Mouse (Mus musculus): ENCODE data around the gene Mink1. TPM values are rescaled to one million over a fixed set of nuclear protein-coding genes. Genes with fewer than 3 reads are reported as not detected.
"Not testable (repeated sequence)": the region's sequence is repeated elsewhere in the genome, so short reads cannot be mapped to it uniquely, and the experiment has no call there.

Mink1 gene
- 15.1 and 17.2 TPM in 2 replicates for polyA plus RNA-seq (2016; fragmentation: Nextera tagmentation; extraction: Ambion mirVana)

DNA sequence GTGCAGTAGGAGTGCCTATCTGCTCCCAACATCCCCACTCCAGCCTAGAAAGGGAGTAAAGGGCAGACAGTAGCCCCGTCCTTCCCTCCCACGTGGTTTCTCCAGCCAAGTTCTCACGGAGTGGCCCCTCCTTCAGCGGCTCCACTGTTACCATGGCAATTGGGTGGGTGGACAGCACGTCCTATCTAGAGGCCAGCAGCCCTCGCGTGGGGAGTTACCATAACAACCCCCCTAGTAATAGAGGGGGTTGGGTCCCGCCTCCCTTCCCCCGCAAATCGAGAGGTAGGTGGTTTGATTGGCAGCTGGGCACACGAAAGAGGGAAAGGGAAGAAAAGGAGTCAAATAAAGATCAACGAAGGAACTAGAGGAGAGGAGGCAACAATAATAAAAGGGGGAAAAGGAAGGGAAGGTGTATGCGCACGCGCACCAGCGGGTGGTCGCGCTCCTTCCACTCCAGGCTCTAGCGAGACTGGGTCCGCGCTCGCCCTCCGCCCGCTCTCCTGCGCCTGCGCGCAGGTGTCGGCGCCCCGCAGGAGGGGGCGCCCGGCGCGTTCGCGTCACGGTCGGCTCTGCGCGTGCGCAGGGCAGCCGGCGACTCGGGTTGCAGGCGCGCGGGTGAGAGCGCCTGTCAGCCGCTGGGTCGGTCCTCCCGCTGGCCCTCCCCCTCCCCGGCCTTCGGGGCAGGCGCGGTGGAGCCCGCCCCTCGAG is at the start of gene Mink1:
TSS of gene Mink1 (plus strand) at position 595 of the 708 bp plus-strand sequence.
- under 1% methylated on average over 56 of the region's 57 CpGs for WGBS
- DNase-seq (ENCODE audit: low spot score), result peak; percentile 93
- Histone ChIP-seq H3K4me3 (peak within 1 kb of the TSS; percentile 93), H3K9me3 (replicated peaks) (no peaks in the 10 kb centered on the region), H3K36me3 (peaks cover 7% of the 10 kb centered on the region; the same call in 1 of the 2 replicates), H3K27me3 (ENCODE audit: low read depth, poor library complexity, severe bottlenecking) (no peaks in the 10 kb centered on the region), H3K4me1 (peaks cover 43% of the 10 kb centered on the region), H3K27ac (peak within 1 kb of the TSS; percentile 96)

- no peak overlapping the region for H3K27ac ChIP-seq
- no peak overlapping the region for H3K4me3 ChIP-seq
- H3K9me3 ChIP-seq (replicated peaks), result no peaks in the 10 kb centered on the region
- H3K27me3 ChIP-seq (ENCODE audit: low read depth, poor library complexity, severe bottlenecking), result peaks cover 17% of the 10 kb centered on the region; the same call in 1 of the 2 replicates
- no peak for DNase-seq (ENCODE audit: low spot score)
- H3K4me1 ChIP-seq, result peaks cover 17% of the 10 kb centered on the region
- H3K36me3 ChIP-seq, result no peaks in the 10 kb centered on the region
- 69% methylated on average over 11 of the region's 11 CpGs for WGBS
These were observed 49.2 kb upstream of the Mink1 start for GRCm38 (mm10) chr11:70513520-70513919.

GRCm38 (mm10) chr11:70514288-70514687 is 48.4 kb upstream of the Mink1 start, which contains the start of gene Vmo1:
Gene Vmo1 (minus strand): TSS chr11:70514616.
- no peaks in the 10 kb centered on the region for H3K9me3 ChIP-seq (replicated peaks)
- WGBS, result 92% methylated on average over 7 of the region's 7 CpGs
- no peak for DNase-seq (ENCODE audit: low spot score)
- H3K27ac ChIP-seq, result no peak within 1 kb of the TSS
- H3K27me3 ChIP-seq (ENCODE audit: low read depth, poor library complexity, severe bottlenecking), result peaks cover 15% of the 10 kb centered on the region
- no peaks in the 10 kb centered on the region for H3K36me3 ChIP-seq
- peaks cover 19% of the 10 kb centered on the region for H3K4me1 ChIP-seq
- no peak within 1 kb of the TSS for H3K4me3 ChIP-seq

DNA sequence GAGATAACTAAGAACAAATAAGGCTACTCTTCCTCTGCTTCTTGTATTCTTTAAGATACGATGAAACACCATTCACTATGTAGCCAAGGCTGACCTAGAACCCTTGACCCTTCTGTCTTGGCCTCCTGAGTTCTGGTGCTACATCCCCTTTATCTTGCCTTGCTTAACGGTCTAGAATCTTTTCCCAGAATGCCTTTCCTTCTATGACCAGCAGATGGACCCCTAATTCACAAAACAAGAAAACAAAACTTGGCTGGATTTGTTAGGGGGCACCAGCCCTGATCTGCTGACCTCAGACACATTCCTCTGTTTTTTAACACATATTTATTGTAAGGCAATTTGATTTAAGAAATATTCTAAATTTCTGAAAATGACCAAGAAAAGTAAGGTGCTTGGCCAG is 46.3 kb upstream of the Mink1 start:
- no peaks in the 10 kb centered on the region for H3K9me3 ChIP-seq (replicated peaks)
- peaks cover 16% of the 10 kb centered on the region for H3K27me3 ChIP-seq (ENCODE audit: low read depth, poor library complexity, severe bottlenecking)
- H3K4me3 ChIP-seq, result no peak overlapping the region
- H3K27ac ChIP-seq, result no peak overlapping the region
- whole genome bisulfite sequencing, result 37% methylated on average over 2 of the region's 2 CpGs
- H3K36me3 ChIP-seq, result no peaks in the 10 kb centered on the region
- peaks cover 16% of the 10 kb centered on the region for H3K4me1 ChIP-seq
- DNase-seq (ENCODE audit: low spot score), result no peak

GRCm38 (mm10) chr11:70518436-70518835 is 44.2 kb upstream of the Mink1 start:
- Histone ChIP-seq H3K4me1 (peaks cover 15% of the 10 kb centered on the region), H3K4me3 (no peak overlapping the region), H3K9me3 (replicated peaks) (no peaks in the 10 kb centered on the region), H3K27me3 (ENCODE audit: low read depth, poor library complexity, severe bottlenecking) (peaks cover 16% of the 10 kb centered on the region), H3K27ac (no peak overlapping the region), H3K36me3 (no peaks in the 10 kb centered on the region)
- WGBS, result 77% methylated on average over 1 of the region's 1 CpGs
- no peak for DNase-seq (ENCODE audit: low spot score)

- no peak for DNase-seq (ENCODE audit: low spot score)
- Histone ChIP-seq H3K4me1 (peaks cover 15% of the 10 kb centered on the region), H3K27me3 (ENCODE audit: low read depth, poor library complexity, severe bottlenecking) (peaks cover 16% of the 10 kb centered on the region), H3K9me3 (replicated peaks) (no peaks in the 10 kb centered on the region), H3K27ac (peak within 1 kb of the TSS; percentile 82), H3K36me3 (no peaks in the 10 kb centered on the region), H3K4me3 (peak within 1 kb of the TSS; percentile 51)
- 81% methylated on average over 10 of the region's 10 CpGs for WGBS
These were observed 43.8 kb upstream of the Mink1 start, which contains the start of gene Gltpd2 for GRCm38 (mm10) chr11:70518923-70519322. Gene Gltpd2 (plus strand): TSS chr11:70519196.

DNA sequence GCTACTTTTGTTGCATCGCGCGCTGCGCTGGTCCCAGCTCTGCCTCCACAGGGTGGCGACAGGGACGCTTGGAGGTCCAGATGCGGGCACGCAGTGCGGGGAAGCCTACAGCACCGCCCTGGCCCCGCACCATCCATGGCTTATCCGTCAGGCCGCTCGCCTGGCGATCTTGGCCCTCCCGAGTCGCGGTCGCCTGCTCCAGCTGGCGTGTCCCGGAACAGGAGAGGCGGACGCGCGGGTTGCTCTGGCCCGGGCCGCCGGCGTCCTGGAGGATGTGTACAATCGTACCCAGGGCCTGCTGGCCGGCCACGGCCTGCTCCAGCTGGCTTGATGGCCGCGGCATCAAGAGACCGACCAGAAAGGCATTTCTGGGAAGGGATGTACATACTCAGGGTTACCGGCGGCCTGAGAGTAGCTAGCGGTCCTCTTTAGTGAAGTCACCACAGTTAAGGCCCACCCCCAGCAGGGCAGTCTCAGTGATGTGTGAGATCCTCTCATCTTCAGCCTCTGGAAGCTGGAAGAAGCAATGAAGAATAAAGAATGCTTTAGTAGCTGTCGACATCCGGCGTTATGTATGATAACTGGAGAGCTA is 42.4 kb upstream of the Mink1 start:
- H3K36me3 ChIP-seq, result no peaks in the 10 kb centered on the region
- peak; percentile 74 for DNase-seq (ENCODE audit: low spot score)
- H3K27me3 ChIP-seq (ENCODE audit: low read depth, poor library complexity, severe bottlenecking), result peaks cover 16% of the 10 kb centered on the region
- no peaks in the 10 kb centered on the region for H3K9me3 ChIP-seq (replicated peaks)
- 11% methylated on average over 41 of the region's 41 CpGs for WGBS
- peaks cover 15% of the 10 kb centered on the region for H3K4me1 ChIP-seq
- H3K27ac ChIP-seq, result peak overlapping the region; percentile 82
- peak overlapping the region; percentile 51 for H3K4me3 ChIP-seq

DNA sequence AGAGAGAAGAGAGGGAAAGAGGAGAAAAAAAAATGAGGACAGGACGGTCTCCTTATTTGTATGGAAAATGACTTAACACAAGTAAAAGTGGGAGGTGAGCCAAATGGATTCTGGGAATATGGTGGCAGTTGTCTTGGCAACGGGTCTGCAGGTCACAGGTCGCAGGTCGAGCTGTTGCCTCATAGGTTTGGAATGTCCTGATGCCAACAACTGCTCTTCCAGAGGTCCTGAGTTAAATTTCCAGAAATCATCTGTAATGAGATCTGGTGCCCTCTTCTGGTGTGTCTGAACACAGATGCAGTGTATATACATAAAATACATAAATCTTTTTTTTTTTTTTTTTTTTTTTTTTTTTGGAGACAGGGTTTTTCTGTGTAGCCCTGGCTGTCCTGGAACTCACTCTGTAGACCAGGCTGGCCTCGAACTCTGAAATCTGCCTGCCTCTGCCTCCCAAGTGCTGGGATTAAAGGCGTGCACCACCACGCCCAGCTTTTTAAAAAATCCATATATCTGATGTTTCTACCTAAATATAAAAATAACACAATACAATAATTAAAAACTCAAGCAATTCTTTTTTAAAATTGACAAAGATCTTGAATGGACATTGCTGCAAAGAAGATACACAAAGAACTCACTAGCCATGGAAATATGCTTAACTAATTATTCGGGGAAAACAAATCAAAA is 39.2 kb upstream of the Mink1 start:
- not testable (repeated sequence) for H3K27ac ChIP-seq; H3K4me3 ChIP-seq; H3K9me3 ChIP-seq (replicated peaks)
- WGBS, result 90% methylated on average over 8 of the region's 8 CpGs
- Histone ChIP-seq H3K36me3 (peaks cover 27% of the 10 kb centered on the region), H3K4me1 (peaks cover 25% of the 10 kb centered on the region), H3K27me3 (ENCODE audit: low read depth, poor library complexity, severe bottlenecking) (peaks cover 16% of the 10 kb centered on the region)
- DNase-seq (ENCODE audit: low spot score), result peak; percentile 45

GRCm38 (mm10) chr11:70524782-70525181 is 37.9 kb upstream of the Mink1 start:
- peaks cover 17% of the 10 kb centered on the region for H3K4me1 ChIP-seq
- 12% methylated on average over 8 of the region's 8 CpGs for WGBS

DNA sequence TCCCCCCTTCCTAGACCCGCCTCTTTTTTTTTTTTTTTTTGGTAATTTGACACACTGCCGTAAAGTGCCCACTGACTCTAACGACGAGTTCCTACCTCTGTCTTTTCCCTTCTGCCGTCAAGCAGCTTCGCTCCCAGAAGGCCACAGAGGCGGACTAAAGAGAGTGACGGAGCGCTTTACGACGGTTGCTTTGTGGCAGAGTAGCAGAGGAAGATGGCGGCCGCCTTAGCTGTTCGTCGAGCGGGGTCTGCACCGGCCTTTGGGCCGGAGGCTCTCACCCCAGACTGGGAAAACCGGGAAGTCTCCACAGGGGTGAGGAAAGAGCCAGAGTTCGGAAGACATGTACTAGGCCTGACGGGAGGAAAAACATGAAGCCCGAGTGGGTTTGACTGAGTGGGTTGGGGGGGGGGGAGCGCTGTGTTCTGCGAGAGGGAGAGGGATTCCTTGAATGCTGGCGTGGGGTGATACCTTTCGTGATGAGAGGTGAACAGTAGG is 37.5 kb upstream of the Mink1 start, which contains the start of gene Psmb6:
TSS of gene Psmb6 (plus strand) at position 184 of the 495 bp plus-strand sequence.
- peaks cover 40% of the 10 kb centered on the region for H3K36me3 ChIP-seq
- H3K4me3 ChIP-seq, result peak within 1 kb of the TSS; percentile 81
- under 1% methylated on average over 26 of the region's 26 CpGs for WGBS
- H3K27me3 ChIP-seq (ENCODE audit: low read depth, poor library complexity, severe bottlenecking), result peaks cover 4% of the 10 kb centered on the region; the same call in 1 of the 2 replicates
- no peaks in the 10 kb centered on the region for H3K9me3 ChIP-seq (replicated peaks)
- peak within 1 kb of the TSS; percentile 88 for H3K27ac ChIP-seq
- H3K4me1 ChIP-seq, result peaks cover 12% of the 10 kb centered on the region
- peak; percentile 89 for DNase-seq (ENCODE audit: low spot score)

More at GRCm38 (mm10) chr11:70524782-70525181, 37.9 kb upstream of the Mink1 start:
- no peak for DNase-seq (ENCODE audit: low spot score)
- Histone ChIP-seq H3K27ac (peak overlapping the region; percentile 61; the same call in 1 of the 2 replicates), H3K36me3 (peaks cover 39% of the 10 kb centered on the region), H3K4me3 (peak overlapping the region; percentile 81), H3K27me3 (ENCODE audit: low read depth, poor library complexity, severe bottlenecking) (peaks cover 9% of the 10 kb centered on the region), H3K9me3 (replicated peaks) (no peaks in the 10 kb centered on the region)

DNA sequence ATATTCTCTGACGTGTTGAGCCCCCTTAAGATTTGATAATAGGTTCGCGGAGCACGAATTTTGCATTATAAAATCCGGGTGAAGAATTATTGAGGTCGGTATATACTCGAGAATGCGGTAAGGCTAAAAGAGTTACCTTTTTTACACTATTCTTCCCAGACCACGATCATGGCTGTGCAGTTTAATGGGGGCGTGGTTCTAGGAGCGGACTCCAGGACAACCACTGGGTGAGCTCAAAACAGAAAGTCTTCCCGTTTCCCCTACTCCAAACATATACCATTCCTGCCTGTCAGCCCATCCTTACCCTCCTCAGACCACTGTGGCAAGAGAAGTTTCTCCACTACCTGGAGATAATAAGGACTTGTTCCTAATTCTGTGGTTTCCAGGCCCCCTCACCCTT is 37.0 kb upstream of the Mink1 start:
- Histone ChIP-seq H3K4me3 (peak overlapping the region; percentile 81), H3K27me3 (ENCODE audit: low read depth, poor library complexity, severe bottlenecking) (0 out of 2 replicates have a peak, but pooled peaks cover 2% of the 10 kb centered on the region), H3K36me3 (peaks cover 40% of the 10 kb centered on the region), H3K9me3 (replicated peaks) (no peaks in the 10 kb centered on the region), H3K4me1 (peaks cover 10% of the 10 kb centered on the region), H3K27ac (peak overlapping the region; percentile 88)
- DNase-seq (ENCODE audit: low spot score), result no peak
- WGBS, result 3% methylated on average over 12 of the region's 12 CpGs

DNA sequence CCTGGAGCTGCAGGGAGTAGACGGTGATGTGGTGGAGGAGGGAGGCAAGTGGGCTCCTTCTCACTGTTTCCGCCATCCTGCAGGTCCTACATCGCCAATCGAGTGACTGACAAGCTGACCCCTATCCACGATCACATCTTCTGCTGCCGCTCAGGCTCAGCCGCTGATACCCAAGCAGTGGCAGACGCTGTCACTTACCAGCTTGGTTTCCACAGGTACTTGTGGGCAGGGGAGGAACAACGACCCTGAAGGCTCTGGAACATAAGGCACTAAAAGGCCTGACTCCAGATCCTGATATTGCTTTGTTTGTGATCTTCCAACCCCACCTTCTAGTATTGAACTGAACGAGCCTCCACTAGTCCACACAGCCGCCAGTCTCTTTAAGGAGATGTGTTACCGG is 36.5 kb upstream of the Mink1 start:
- no peaks in the 10 kb centered on the region for H3K9me3 ChIP-seq (replicated peaks)
- H3K27ac ChIP-seq, result no peak overlapping the region; the same call in 1 of the 2 replicates
- peaks cover 40% of the 10 kb centered on the region for H3K36me3 ChIP-seq
- H3K4me3 ChIP-seq, result peak overlapping the region; percentile 81
- 93% methylated on average over 12 of the region's 12 CpGs for WGBS
- no peaks in the 10 kb centered on the region for H3K27me3 ChIP-seq (ENCODE audit: low read depth, poor library complexity, severe bottlenecking)
- no peak for DNase-seq (ENCODE audit: low spot score)
- peaks cover 10% of the 10 kb centered on the region for H3K4me1 ChIP-seq
